Mouse (Mus musculus) brain, embryonic 14.5 days (tissue): ENCODE measurements around the gene Mbd3l2.

Experiments used
- CTCF ChIP-seq: fragments of 200-500 bp; IDR thresholded peaks from 2 replicates; pipeline ENCODE4 v1.5.1; 2012; ENCODE audit warnings: inconsistent platforms, mild to moderate bottlenecking, moderate library complexity, borderline replicate concordance; ENCODE audit not compliant: insufficient read depth, insufficient read length; ENCODE audit errors: extremely low read depth
- POLR2A ChIP-seq: fragments of 200-500 bp; IDR thresholded peaks from 2 replicates; pipeline ENCODE4 v1.6.1; 2012; ENCODE audit warnings: mild to moderate bottlenecking, inconsistent platforms, borderline replicate concordance; ENCODE audit not compliant: poor library complexity, insufficient read depth, insufficient read length, severe bottlenecking; ENCODE audit errors: extremely low read depth

DNA sequence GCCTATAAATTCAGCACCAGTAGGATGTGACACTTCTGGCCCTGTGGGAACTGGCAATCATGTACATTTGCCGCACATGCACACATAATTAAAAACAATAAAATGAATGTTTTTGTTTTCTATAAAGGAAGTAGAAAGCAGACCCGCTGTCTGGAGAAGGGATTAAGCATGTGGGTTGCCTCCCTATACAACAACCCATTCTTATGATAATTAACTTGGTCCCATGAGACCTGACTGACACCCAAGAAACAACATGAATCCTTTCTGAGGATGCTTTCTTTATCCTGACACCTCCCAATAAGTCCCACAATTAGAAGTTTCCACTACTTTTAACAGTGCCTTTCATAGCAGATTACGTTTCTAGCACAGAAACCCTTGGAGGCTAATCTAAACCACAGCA is 36.9 kb downstream of the Mbd3l2 start:
- TF ChIP-seq CTCF (no peak), POLR2A (no peak)
